Mouse (Mus musculus): Measurements from ENCODE around the gene Tnfrsf14.

The Tnfrsf14 gene

GRCm38 (mm10) chr4:154948940-154949588 lies 20.7 kb upstream of the Tnfrsf14 start:
- no peak for DNase-seq (ENCODE audit: extremely low read depth, insufficient read length, low spot score)

DNA sequence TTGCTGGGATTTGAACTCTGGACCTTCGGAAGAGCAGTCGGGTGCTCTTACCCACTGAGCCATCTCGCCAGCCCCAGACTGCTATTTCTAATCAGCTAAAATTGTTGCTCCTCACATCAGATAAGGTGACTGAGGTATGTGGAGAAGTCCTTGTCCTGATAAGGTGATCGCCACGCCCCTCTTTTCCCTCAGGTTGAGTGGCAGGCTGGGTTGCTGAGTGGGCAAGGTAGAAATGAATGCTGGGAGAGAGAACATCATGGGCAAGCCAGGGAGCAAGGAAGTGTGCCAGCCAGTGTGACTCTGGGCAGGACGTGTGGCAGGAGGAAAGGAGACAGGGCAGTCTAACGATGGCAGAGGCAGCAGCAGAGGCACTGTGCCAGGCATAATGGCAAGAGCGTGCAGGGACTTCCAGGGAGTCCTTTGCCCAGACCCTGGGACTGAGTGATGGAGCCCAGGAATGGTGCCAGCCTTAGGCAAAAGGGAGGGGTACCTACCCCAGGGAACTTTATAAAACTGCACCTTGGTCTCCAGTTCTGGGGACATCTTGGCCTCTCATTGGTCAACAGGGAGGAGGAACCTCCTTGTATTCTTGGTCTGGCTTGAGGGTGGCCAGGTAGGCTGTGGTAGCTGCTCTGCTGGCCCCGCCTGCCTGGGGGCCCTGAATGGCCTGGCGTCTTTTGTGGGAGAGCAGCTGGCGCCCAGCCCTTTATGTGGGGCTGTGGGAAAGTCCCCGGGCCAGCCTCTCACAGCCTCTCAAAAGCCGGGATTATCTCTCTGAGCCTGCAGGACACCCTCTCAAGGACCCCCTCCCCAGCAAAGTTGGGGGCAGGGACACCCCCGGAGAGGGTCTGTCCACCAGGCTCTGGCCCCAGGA lies 19.9 kb upstream of the Tnfrsf14 start:
- no peak for DNase-seq (ENCODE audit: extremely low read depth, insufficient read length, low spot score)

DNA sequence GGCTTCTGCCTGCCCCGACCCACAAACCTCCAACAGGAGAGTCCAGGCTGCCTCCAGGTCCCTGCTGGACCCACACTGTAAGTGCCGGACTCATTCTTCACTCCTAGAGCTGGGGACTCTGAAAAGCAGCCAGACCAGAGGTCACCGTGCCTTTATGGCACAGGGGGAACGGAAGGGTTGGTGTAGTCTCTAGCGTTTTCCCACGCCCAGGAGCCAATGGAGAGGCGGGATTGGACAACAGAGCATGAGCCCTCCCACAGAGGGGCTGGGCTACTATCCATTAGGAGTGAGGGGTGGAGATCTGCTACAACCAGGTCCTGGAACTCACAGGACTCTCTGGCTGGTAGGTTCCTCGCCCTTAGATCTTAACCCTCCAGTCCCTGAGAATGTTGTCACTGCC lies 18.0 kb upstream of the Tnfrsf14 start:
- DNase-seq (ENCODE audit: extremely low read depth, insufficient read length, low spot score): peak; percentile 27

GRCm38 (mm10) chr4:154944121-154944590 lies 15.8 kb upstream of the Tnfrsf14 start:
- DNase-seq (ENCODE audit: extremely low read depth, insufficient read length, low spot score): peak; percentile 57

DNA sequence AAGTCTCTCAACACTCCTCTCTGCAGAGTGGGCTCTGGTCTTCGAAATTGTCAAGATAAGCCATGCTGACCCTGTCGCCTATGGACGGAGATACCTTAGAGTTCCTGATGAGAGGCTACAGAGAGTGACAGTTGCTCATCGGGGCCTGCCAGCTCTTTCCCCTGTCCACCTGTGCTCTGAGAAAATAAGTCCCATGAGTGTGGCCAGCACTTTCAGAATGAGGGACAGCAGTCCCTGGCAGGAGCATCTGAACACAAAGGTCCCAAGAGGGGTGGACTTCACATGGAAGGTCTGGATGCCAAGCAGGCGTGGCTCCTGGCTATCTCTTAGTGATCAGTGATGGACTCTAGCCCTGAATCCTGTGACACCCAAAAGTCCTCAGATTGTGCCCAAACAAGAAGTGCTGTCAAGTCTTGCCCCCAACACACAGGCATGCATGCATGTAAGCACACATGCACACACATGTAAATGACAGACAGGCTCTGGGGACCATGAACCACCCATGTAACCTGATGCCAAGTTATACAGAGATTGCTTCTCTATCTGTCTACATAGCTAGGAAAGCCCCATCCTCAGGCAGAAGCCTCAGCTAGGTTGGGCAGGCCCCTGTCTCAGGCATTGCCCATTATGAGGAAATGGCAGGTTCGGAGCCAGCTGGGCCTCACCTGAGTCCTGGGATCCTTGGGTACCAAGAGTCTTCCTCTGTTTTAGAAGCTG lies 15.1 kb upstream of the Tnfrsf14 start:
- no peak for DNase-seq (ENCODE audit: extremely low read depth, insufficient read length, low spot score)

DNA sequence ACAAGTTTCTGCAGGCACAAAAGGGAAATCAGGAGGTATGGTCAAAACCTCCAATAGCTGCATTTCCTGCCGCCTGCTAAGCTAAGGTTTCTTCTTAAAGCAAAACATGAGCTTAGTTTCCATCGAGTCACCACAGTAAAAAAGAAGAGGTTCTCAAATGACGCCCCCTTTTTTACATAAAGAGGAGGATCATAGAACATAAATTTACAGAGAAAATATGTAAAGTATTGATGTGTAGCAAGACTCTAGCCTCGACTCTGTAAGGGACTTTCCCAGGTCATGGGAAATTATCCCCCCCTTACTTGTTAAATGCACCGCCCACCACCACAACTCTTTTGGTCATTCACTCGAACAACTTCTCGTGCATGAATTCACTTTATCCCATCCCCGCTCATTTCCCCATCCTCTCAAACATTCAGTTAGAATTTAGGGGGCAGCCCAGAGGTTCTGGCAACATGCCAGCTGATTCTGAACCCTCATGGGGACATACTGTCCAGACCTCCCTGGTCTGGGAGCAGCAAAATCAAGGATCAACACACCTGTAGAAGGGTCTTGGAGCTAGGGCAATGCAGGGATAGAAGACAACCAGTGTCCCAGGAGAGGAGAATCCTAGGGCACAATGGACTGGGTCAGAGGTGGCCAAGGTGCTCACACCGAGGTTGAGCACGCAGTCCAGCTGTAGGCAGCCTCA lies 14.4 kb upstream of the Tnfrsf14 start:
- DNase-seq (ENCODE audit: extremely low read depth, insufficient read length, low spot score): no peak

- no peak for DNase-seq (ENCODE audit: extremely low read depth, insufficient read length, low spot score)
These were observed 13.5 kb upstream of the Tnfrsf14 start for GRCm38 (mm10) chr4:154941831-154942230.

DNA sequence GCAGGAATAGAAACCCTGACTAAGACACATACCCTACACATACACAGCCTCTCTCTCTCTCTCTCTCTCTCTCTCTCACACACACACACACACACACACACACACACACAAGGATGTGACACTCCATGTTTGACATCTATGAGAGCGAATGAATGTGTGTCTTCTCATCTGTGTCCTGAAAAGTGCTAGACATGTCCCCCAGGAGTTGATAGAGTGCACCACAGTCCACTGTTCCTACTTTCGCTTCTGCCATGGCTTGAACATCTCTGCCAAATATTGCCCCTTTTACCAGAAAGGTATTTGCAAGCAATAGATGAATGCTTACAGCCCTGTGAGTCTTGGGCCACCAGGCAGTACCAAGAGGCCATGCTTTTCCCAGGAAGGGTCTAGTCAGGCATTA lies 11.8 kb upstream of the Tnfrsf14 start:
- DNase-seq (ENCODE audit: extremely low read depth, insufficient read length, low spot score): no peak

DNA sequence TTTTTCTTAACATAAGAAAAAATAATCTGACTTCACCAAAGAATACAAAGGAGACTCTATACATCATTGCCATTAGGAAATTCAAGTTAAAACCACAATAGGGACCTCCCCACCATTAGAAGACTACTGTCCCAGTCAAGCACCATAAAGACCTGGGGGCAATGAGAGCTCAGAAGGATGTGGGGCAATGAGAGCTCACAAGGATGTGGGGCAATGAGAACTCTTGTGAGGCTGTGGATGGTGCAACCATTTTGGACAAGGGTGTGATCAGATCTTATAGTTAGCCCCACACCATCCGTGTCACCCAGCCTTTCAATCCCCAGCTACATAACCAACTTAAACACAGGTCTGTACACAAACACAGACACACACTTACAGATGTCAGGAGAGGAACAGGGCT lies 9.4 kb upstream of the Tnfrsf14 start:
- DNase-seq (ENCODE audit: extremely low read depth, insufficient read length, low spot score): no peak

DNA sequence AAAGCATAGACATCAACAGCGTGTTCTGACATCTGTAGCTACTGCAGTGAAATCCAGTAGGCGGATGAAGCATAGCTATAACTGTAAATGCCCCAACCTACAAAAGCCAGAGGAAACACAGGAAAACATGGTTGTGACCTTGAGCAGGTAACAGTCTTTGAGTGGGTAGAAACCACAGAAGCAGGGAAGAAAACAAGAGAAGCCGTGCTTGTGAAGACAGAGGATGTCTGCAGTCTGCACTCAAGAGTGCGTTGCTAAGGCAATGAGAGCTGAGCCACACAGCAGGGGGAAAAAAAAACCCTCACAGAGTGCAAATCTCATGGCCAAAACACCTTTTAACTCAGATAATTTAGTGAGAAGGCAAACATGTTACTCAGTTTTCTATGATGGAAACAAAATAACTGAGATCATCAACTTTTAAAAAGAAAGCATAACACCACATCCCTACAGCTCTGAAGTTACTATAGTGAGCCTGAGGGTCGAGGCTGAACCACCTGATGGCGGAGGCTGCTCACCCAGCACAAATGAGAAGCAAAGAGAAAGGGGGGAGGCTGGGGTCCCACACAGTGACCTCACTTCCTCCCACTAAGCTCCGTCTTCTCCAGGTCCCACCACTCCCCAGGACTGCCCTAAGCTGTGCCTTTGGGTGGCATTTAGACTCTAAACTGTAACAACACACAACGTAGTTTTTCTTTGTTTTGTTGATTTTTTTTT lies 8.3 kb upstream of the Tnfrsf14 start:
- no peak for DNase-seq (ENCODE audit: extremely low read depth, insufficient read length, low spot score)

DNA sequence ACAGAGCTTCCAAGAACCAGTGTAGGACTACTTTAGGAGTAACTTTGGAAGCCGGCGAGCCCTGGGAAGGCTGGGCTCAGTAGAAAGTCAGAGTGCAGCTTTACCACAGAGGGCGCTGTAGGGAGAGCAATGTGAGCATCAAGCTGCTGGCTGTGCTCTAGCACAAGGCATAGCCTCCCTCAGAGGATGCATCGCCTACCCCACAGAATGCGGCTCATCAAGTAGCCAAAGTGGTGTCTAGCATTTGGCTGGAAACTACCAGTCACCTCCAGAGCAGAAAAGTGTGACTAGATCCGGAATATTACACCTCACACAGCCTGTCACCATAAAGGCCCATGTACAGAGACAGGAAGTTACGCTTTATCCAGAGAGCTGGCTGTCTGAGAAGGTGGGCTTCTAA lies 7.4 kb upstream of the Tnfrsf14 start:
- no peak for DNase-seq (ENCODE audit: extremely low read depth, insufficient read length, low spot score)

GRCm38 (mm10) chr4:154934800-154935199 lies 6.4 kb upstream of the Tnfrsf14 start:
- no peak for DNase-seq (ENCODE audit: extremely low read depth, insufficient read length, low spot score)

DNA sequence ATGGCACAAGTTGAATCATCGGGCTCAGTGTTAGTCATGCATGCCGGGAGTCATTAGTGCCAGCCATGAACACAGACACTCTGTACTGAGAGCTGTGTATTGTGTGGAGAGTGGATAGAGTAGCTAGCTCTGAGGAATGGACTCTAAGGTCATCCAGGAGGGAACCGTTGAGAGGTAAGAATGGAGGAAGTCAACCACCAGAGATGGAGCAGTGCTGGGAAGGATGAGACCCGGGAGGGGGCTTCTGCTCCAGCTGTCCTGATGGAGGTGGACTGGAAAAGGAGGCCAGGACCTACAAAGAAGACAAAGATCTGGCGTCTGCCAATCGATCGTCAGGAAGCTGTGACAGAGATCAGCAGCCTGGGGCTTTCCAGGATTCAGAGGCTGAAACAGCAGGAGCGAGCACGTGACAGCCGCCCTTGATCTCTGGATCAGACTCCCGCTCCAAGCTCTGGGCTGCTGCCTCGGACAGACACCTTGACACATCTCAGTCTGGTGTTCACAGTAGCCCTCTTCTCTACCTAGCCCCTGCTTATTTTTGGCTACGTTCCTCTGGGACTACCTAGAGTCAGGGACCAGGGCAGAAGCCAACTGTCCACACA lies 5.0 kb upstream of the Tnfrsf14 start:
- DNase-seq (ENCODE audit: extremely low read depth, insufficient read length, low spot score): no peak

GRCm38 (mm10) chr4:154929088-154929660 lies 811 bp upstream of the Tnfrsf14 start:
- DNase-seq (ENCODE audit: extremely low read depth, insufficient read length, low spot score): no peak

GRCm38 (mm10) chr4:154927899-154928337 lies 445 bp downstream of the Tnfrsf14 start:
- peak; percentile 35 for DNase-seq (ENCODE audit: extremely low read depth, insufficient read length, low spot score)

DNA sequence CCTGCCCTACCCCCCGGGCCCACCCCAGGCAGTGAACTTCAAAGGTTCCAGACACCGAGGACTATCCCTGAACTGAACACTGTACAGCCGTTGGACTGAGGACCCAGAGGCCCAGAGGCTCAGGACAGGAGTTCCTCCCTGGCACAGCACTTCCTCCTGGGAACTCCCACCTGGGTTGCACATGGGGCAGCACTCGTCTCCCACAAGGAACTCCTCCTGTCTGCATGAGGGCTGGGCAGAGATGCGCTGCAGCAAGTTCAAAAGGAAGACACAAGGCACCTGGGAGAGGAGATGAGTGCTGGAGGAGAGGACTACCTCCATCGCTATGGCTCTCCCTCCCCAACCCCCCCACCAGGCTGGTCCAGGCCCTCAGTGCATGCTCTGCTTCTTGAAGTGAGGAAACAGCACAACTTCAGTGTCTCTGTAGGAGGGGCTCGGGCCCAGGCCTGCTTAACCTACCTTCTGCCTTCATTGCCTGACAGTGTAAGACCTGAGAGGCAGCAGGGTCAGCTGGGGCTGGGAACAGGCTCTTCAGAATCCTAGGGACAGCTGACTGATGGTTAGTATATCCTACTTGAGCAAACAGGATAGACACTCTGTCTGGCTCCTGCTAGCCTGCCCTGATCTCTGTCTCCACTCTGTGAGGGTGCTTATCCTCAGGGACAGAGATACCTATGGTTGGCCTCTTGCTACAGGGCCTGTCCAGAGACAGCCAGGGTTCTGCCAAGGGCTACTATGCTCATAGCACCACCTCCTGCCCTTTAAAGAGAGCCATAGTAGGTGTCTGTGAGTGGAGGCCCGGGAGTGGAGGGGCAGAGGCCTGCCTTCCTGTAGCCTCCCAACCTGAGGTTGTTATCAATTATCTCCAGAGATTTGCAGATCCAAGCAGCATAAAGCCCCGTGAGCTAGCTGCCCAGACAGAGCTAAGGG lies 1.1 kb downstream of the Tnfrsf14 start:
- DNase-seq (ENCODE audit: extremely low read depth, insufficient read length, low spot score): peak; percentile 29

- no peak for DNase-seq (ENCODE audit: extremely low read depth, insufficient read length, low spot score)
These were observed 3.0 kb downstream of the Tnfrsf14 start for GRCm38 (mm10) chr4:154925413-154925812.

DNA sequence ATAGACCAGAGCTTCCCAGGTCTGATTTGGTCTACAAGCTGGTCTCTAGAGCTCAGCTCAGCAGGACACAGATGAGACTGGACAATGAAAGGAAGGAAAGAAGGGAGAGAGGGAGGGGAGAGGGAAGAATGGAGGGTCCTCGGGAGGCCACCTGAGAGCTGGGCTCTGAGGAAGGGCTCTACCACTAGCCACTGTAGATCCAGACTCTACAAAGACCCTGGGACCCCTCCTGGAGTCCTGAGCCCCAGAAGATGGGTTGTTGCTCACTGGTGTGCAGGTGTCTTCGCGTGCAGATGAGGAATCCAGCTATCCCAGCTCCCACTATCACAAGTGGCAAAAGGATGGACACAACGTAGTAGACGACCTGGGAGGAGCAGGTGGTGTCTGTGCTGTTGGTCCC lies 5.4 kb downstream of the Tnfrsf14 start:
- no peak for DNase-seq (ENCODE audit: extremely low read depth, insufficient read length, low spot score)
